Mouse (Mus musculus) retina, adult 2 months (tissue): ENCODE measurements around the gene Cldn1.

Source experiments
- DNase-seq: peaks from one replicate; pipeline ENCODE4 v3.0.0-alpha.2; 2012; ENCODE audit warnings: low read depth, low spot score

Cldn1 gene

GRCm38 (mm10) chr16:26371325-26372053, at the start of gene Cldn1:
Cldn1 (minus strand) TSS chr16:26371841.
- DNase-seq = peak; percentile 28

GRCm38 (mm10) chr16:26418616-26419015, 47.0 kb upstream of the Cldn1 start:
- DNase-seq = no peak

- no peak for DNase-seq
Observed at GRCm38 (mm10) chr16:26404070-26404469, 32.4 kb upstream of the Cldn1 start.

GRCm38 (mm10) chr16:26400971-26401370, 29.3 kb upstream of the Cldn1 start:
- no peak for DNase-seq

- no peak for DNase-seq
Observed at GRCm38 (mm10) chr16:26400549-26400948, 28.9 kb upstream of the Cldn1 start.

- DNase-seq = no peak
Observed at GRCm38 (mm10) chr16:26390936-26391335, 19.3 kb upstream of the Cldn1 start.

- no peak for DNase-seq
Observed at GRCm38 (mm10) chr16:26386159-26386558, 14.5 kb upstream of the Cldn1 start.

- DNase-seq = no peak
Observed at GRCm38 (mm10) chr16:26384112-26384649, 12.5 kb upstream of the Cldn1 start.

GRCm38 (mm10) chr16:26377170-26377569, 5.5 kb upstream of the Cldn1 start:
- no peak for DNase-seq

- DNase-seq = no peak
Observed at GRCm38 (mm10) chr16:26370127-26370526, 1.5 kb downstream of the Cldn1 start.

- DNase-seq = no peak
Observed at GRCm38 (mm10) chr16:26369044-26369730, 2.5 kb downstream of the Cldn1 start.

GRCm38 (mm10) chr16:26368121-26368520, 3.5 kb downstream of the Cldn1 start:
- DNase-seq = no peak

GRCm38 (mm10) chr16:26360694-26361093, 10.9 kb downstream of the Cldn1 start:
- DNase-seq = no peak

GRCm38 (mm10) chr16:26359619-26360018, 12.0 kb downstream of the Cldn1 start:
- no peak for DNase-seq

- no peak for DNase-seq
Observed at GRCm38 (mm10) chr16:26358898-26359297, 12.7 kb downstream of the Cldn1 start.

- no peak for DNase-seq
Observed at GRCm38 (mm10) chr16:26357863-26358780, 13.5 kb downstream of the Cldn1 start.

GRCm38 (mm10) chr16:26355513-26355912, 16.1 kb downstream of the Cldn1 start:
- DNase-seq = no peak

- DNase-seq = no peak
Observed at GRCm38 (mm10) chr16:26350786-26351185, 20.9 kb downstream of the Cldn1 start.

GRCm38 (mm10) chr16:26348809-26349208, 22.8 kb downstream of the Cldn1 start:
- no peak for DNase-seq

- DNase-seq = no peak
Observed at GRCm38 (mm10) chr16:26316281-26316680, 55.4 kb downstream of the Cldn1 start.

- no peak for DNase-seq
Observed at GRCm38 (mm10) chr16:26314815-26315214, 56.8 kb downstream of the Cldn1 start.

GRCm38 (mm10) chr16:26309402-26309801, 62.2 kb downstream of the Cldn1 start:
- DNase-seq = no peak
